Mouse (Mus musculus): ENCODE measurements around the gene Prkar2b.

DNA sequence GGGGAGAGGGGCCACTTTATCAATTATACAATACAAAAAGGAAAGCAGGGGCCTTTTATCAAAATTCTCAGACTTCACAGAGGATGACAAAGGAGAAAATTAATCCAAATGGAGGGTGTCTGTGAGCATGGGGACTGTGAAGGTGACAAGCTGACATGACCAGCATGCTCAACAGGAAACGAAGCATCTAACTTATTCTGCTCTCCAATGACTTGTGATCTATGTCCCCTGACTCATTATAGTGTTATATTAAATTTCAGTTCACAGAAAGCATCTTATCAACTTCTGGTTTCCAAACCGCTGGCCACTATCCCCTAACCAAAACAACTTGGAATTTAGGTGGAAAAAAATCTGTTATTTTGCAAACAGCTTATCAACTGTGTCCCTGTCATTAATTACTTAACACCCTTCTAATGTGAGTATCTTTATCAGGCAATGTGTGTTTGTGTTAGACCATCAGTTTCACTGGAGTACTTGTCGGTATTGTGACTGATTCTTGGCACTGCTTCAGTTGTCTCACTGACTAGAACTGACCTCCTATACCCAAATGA is 63.7 kb downstream of the Prkar2b start:
- TF ChIP-seq GATA1 (IDR thresholded peaks at IDR 0.05; ENCODE audit: low read length), result no peak
- no peak for TF ChIP-seq TAL1 (IDR thresholded peaks at IDR 0.05; ENCODE audit: low read length)

Measured in erythroblast, embryonic 14.5 days (primary cell).